Mouse (Mus musculus): ENCODE measurements at regions not wholly inside any gene's neighbourhood (a gene's known extent, or its start where the extent isn't known, plus 50 kb on each side); places are given as distances from the start of the nearest gene placed in this dataset.

DNA sequence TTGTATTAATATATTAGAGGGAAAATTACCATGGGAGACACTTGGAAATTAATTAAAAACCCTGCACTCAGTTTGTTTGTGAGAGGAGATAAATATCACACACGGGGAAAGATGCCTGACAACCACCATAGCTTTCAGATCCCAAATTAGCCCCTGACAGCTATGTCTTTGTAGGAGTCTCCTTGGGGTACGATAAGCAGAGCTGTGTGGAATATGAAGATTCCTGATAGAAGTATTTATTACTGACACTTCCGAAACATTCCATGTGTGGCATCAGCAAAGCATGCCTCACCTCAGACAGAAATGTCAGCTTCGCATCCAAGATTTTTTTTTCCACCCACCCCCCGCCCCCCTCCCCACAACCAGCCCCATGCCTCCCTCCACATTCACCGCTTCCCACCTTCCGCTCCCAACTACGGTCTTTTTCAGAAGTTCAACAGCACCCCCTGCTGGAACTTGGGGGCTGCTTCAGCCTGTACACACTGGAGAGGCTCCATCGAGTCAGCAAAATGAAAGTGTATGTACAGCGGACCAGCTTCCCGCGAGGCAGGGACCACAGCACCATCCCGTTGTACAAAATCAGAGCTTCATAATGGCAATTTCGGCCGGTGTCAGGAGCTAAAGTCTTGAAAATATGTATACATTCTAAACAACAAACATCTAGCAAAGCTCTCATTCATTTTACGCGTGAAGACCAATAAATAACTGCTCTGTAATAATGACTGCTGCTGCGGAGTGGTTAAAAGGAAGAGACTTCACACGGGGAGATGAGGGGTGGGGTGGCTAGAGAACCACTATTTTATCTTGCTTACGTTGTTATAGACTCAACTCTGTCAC is 66.7 kb downstream of the Rwdd3 start:
- DNase-seq = peak; percentile 82

DNA sequence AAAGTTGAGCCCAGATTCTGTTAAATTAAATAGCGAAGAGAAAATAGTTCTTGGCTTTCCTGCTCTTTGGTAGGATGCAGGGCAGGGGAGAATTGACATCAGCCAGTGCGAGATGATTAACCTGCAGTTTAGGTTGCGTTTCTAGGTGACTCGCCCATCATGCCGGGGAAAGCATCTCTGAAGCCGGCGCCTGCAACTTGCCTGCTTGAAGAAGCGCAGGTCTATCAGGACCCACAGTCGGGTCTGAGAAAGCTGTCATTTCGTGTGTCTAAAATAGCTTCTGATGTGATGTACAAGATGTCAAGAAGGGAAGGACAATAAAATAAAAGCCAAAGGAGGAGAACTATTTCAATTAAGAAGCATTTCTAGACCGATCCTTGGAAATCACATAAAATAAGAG is 68.6 kb downstream of the Rwdd3 start:
- DNase-seq = peak; percentile 22

DNA sequence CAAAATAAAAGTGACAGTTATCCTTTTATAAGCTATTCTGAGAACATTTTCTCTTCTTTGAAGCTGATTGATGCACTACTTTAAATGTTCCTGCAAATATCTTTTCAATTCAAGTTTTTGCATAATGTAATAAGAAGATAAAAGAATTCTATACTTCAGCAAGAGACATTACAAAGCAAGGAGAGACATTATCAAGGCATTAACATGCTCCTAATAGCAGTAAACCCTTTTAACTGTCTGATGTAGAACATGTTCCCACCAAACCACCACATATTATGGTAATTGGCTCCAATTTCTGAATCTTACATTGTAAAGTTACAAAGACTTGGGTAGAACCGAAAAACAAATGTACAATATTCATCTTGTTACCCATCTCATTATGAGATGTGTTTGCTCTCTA is 69.4 kb downstream of the Rwdd3 start:
- DNase-seq = no peak

DNA sequence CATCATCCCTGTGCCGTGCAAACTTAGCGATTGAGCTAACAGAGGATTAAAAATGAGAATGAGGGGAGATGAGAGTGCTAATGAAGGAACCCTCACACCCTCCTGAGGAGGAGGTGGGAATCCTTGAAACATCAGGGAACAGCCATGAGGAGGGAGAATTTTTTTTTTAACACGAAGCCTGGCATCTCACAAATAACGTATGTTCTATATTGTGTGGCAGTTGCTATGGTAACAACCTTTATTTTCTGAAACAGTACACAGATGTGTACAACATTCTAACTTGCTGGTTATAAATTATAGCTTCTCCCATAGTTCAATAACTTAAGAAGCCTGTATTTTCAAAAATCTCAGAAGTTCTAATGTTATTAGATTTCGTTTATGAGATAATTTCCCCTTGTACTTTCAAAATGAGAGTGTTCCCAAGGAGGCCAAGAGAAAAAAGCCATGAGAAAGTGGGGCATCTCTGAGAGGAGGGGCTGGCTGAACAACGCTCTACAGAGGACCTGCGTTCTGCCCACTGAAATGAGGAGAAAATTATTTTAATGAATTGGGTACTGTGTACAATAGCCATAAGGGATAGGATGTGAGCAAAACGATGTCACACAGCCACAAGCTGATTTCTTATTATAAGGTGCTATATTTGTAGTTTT is 71.2 kb downstream of the Rwdd3 start:
- no peak for DNase-seq

DNA sequence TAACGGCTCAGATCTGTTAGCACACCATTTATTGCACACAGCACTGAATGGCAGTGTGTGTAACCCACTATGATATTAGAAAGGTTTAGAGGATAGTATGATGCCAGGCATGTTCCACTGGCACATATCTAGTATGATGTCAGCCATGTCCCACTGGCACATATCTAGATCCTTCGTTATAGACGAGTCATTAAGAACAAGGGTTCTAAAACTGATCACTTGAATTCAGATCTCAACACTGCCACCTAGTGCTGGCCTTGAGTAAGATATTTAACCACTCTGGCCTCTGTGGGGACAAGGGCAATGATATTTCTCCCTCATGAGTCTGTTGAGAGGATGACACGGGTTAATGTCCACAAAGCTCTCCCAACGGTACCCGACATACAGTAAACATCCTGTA is 78.0 kb downstream of the Rwdd3 start:
- DNase-seq = peak; percentile 48

DNA sequence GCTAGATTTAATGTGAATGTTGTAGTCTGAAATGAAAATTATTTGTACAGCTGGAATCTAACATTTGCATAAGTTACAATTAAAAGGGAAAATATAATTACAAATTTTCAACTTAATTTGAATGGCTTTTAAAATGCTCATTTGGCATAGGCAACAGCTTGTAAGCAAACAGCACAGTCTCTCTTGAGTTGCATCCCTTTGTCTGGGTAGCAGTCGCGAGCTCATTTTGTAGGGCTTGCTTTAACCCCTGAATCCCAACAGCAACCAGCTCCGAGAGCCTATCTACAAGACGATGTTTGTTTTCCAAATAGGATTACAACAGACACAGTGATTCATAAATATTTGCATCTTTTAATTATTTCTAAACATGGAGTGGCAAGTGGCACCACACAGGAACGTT is 82.8 kb downstream of the Rwdd3 start:
- DNase-seq = no peak

DNA sequence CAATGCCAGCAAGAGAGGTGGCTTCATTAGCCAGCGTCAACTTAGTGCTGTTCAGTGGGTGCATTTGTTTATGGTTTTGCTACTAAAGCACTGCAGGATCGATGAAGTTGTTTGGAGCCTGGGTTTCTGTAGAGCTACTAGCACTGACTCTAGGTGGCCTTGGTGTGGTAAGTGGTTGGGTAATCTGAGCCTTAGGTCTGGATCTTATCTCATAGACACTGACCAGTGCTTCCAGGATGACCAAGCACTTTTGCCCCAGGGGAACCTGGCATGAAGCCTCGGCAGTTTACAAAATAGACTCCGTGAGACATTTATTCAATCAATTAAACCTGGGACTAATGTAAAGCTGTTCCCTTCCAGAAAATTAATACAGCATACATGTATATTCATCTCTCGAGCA is 102.8 kb downstream of the Rwdd3 start:
- no peak for DNase-seq

DNA sequence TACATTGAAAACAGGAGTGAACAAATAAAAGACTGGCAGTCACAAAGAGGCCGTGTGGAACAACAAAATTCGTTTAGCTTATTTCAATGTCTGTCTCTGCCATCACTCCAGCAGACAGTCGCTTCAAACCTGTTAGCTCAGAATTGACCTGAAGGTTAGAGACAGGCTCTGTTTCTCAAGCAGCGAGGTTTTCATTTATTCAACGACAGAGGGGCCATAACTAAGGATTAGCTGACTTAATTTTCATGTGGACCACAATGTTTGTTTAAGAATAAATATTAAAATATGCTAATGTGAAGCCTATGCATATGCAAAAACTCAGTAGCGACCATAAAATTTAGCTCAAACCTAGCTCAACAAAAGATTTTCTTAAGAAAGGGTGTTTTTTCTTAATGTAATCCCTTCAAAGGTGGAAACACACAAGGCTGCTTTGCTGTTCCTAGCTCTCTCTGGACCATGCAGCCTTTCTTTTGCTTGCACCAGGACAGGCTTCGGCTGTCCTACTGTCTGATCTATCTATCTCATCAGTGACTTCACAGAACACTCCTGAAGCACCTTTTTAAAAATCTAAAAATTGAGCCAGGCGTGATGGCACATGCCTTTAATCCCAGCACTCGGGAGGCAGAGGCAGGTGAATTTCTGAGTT is 135.5 kb downstream of the Rwdd3 start:
- no peak for DNase-seq

DNA sequence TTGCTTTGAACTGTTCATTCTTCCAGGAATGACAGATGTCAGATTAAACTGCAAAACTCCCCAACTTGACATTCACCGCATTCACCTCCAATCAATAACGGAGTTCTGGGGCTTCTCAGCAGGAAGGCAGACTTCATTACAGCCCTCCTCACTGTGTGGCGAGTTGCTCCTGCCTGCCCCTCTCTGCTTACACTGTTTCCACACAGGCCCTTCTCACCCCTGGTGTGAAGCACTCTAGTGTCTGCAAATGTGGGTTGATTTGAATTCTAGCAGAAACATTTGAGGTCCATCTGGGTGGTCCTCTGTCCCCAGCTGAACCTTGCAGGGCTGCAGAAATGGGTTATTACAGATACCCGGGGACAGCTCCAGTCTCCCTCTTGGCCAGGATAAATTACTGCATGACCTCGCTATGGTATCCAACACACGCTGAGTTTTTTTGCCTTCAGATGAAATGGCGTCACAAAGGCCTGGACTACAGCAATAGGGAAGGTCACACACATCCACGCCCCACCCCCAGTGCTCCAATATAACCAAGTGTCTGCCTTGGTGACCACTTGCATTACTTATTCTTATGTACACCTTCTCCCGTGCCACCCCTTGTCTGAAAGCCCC is 145.8 kb downstream of the Rwdd3 start:
- no peak for DNase-seq

DNA sequence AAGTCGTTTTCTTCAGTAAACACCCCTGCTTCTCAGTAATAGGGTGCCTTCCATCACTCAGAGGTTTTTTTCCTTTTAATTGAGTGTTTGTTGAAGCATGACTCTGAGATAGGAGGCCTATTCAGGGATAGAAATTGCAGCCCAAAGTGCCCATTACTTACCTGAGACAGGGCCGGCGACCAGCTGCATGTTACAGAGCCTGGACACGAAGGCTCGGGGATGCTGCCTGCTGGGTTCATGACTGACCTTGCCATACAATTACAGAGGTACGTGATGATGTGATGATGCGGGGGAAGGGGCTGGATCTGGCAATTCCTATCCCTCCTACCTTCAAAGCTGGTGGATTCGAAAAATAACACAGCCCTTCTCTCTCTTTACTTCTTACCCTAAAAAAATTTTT is 146.7 kb downstream of the Rwdd3 start:
- no peak for DNase-seq

DNA sequence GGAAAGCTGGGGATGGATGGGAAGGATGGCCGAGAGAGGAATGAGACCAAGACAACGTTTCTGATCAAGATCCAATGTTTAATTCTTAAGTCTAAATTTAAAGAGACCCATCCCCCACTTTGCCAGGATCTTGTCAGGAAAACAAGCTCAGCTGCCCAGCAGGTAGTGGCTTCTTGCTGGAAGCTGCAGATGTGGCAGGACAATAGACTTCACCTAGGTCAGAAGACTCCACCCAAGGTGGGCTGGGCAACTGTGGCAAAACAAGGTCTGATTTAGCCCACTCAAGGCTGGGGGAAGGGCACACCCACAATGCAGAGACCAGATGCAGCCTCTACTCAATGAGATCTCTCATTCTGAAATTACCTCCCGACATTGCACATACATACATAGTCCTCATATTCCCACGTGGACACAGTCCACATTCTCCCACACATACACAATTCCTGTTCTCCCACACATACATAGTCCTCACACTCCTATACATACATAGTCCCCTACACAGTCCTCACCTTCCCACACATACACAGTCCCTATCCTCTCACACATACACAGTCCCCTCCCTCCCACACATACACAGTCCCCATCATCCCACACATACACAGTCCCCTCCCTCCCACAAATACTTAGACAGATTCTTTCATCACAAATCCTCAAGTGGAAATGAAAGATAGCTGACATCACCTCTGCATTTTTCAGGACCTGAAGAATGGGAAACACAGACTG is 150.2 kb downstream of the Rwdd3 start:
- DNase-seq = no peak

DNA sequence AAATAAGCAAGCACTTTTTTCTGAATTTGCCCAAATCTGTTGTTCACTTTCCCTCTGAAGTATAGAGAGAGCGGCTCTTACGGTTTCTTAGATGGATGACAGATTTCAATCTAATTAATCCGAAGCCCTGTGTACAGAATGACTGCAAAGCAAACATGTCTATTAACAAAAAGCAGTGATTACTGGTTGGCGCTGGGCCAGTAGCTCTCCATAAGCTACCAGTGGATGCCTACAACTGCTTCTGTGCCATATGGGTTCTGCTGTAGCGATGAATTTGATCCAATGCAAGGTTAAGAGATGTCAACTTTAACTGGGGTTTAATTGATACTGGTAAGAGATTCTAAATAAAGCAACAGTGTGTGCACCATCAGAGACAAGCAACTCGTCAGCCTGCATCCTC is 162.3 kb downstream of the Rwdd3 start:
- DNase-seq = peak; percentile 64

DNA sequence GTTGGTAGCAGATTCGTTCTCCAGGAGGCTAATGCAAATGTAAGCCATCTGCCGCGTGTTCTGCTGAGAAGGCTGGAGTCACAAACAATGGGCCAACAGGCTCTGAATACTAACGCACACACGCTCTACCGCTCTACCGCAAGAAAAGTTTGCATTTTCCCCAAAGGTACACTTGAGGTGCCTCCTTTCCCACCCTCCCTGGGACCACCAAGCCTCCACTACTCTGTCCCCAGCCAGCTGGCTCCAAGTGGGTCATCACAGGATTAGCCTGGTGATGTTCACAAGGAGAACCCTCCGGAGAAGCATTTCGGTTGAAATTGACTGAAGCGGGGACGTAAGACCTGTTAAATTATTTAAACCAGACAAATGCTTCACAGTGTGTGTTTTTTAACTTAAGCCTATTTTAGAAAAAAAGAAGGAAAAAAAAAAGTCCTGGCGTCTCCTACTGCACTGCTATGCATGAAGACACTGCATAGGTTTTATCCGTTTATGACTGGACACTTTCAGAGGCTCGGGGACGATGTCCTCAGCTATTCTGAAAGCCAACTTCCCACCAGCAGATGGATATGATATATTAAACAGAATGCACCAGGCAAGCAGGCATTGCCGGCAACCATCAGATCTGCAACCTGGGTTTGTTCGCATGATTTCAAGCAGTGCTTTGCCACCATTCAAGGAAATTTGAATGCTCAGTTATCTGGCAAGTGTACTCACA is 187.8 kb downstream of the Rwdd3 start:
- DNase-seq = peak; percentile 31

DNA sequence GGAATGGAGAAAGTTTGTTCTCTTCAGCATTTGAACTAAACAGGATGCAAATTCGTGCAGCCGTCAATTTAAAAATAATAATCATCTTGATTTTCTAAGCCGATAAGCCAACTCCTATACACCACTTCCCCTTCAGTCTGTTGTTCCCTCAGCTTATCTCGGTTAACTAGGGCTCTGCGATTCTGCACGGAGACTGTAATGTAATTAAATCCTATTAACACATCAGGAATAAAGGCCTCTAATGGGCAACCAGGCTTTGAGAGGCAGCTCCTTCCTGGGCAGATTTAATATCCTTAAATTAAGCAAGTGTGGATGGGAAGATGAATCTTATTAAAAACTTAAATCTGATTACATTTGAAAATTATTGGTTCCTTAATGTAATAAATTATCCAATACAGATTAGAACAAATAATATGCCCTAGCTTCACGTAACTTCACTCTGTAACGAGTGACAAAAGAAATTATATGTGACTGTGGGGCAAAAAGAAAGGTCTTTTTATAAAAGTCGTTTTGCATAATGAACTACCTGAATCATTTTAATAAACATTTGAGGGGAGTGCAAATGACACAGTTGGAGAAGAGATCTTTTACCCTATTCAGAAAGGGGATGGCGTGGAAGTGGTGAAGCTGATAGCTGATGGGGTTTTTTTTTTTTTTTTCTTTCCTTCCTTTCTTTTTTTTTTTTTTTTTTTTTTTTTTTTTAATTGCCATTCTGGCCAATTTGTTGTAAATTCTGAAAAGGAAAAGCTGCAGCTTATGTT is 188.5 kb downstream of the Rwdd3 start:
- DNase-seq = no peak

DNA sequence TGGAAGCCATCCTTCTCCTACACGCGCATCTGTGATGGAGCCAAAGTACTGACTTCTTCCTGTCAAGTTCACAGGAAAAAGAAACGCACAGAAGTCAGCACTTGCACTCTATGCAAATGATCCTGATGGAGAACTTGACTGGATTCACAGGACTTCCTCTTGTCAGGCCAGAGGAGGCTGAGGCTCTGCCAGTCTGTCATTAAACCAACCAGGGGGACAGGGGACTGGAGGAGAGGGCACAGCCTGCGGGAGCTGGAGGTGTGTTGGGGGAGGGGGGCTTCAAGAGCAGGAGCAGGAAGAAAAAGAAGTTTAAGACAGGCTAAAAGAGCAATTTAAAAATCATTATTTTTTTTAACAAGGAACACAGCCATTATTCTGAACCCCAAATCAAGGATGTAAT is 189.3 kb downstream of the Rwdd3 start:
- DNase-seq = no peak

DNA sequence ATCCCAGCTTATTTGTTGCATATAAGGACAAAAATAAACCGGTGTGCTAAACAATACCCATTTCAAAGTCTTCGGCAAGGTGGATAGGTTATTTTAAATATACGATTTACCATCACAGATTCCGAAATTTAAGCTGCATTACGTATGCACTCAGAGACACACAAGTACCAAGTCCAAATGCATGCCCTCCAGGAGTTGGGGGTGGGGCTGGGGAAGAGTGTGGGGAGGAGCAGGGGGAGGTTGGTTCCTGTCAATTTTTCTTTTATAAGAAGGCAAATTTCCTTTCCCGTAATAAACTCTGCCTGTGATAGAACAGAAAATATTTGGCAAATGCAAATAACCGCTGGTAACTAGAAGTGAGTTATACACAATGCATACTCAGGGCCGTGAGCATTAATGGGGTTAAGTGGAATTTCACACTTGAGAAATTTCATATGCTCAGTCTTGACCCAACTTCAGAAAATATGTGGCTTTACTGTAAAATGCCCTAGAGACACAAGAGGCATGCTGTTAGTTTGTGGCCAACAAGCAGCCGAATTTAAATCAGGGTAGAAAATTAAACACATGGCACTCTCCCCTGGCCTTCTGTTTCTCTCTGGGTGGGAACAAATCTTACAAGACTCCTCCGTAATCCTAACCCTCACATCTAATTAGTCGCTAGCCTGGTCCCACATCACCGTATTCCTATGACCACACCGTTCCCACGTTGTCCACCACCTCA is 200.6 kb downstream of the Rwdd3 start:
- DNase-seq = no peak

DNA sequence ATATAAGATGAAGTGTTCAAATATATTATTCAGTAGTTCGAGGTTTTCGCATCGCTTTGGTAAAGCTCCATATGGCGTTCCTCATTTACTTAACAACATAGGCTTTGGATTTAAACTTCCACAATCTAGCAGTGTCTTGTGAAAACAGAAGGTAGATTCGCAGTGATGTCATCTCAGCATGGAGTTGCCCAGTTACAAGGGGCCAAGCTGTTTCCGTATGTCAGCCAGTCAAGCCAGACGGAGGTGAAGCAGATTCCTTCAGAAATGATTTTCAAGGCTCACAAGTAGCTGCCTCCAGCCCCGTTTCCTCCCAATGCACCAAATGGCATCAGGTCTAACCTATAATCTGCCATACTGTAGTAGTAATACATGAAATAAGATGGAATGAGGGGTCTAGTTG is 224.6 kb downstream of the Rwdd3 start:
- DNase-seq = no peak

DNA sequence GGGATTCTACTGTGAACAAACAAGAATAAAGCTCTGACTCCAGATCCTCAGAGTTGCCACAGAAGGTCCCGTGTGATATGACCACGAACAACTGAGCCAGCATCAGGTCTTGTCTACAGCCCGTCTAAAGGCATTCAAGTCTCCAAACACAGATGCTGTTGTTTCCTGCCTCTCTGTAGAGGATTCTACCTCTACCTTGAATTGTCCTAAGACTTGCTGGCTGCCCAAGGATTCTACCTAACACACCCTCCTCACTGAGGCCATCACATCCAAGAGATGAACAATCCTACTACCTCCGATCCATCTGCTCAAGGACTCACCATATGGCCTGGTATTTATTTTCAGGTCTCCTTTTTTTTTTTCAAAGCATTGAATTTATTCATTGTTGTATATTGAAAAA is 237.1 kb downstream of the Rwdd3 start:
- DNase-seq = no peak

DNA sequence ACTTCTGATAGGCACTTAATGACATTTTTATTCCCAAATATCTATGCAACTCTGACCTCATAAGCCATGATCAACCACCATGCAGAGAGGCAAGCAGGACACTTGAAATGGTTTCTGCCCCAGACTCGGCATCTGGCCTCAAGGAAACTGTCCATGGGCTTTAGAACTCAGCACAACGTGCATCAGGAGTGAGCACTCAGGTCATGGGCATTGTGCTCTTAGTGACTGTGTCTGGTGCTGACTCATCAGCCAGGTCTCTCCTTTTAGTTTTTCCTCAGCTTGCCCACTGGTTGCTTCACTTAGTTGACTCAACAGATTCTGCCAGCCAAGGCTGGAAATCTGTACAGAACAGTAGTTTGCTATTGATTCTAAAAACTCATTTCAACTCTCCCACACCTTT is 251.1 kb downstream of the Rwdd3 start:
- no peak for DNase-seq

DNA sequence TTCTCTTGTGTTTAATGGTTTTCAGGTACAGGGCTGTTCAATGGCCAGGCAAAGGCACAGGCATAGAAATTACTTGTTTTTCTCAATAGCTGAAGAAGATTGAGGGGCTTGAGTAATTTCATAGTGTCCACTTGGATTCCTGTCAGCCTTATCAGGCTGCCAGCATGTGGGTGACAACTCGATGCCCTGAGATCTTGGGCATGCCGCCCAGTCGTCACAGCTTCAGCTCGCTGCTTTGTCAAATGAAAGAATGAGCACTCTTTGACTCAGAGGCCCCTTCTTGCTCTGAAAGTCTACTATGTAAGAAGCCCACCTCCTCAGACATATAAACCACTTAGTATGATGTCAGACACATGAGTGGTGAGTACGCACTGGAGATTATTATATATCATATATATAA is 272.6 kb downstream of the Rwdd3 start:
- no peak for DNase-seq

DNA sequence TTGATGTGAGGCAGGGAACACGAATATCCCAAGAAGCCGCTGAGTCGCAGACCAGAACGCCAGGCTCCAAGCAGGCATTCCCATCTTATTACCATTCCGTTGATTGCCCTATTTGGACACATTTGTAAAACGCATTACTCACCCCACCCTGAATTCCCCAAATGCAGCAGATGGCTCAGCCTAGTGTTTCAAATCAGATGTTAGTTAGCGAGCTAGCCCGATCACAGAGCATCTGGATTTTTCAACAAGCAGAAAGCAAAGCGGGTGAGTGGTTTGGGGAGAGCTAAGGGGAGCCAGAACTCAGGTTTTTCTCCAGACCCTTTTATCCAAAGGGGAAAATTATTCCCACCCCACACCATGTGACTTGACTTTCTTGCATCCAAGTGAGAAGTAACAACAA is 273.2 kb downstream of the Rwdd3 start:
- no peak for DNase-seq
